Mouse (Mus musculus): Measurements from ENCODE around the gene Acot6. TPM values are rescaled to one million over a fixed set of nuclear protein-coding genes. Genes with fewer than 3 reads are reported as not detected.

Gene Acot6
- total and polyA plus RNA-seq, 3 experiments: 3.2 to 3.3 TPM; not detected in 1

- DNase-seq (ENCODE audit: low read depth, low spot score): no peak
- TF ChIP-seq RAD21 (IDR thresholded peaks at IDR 0.05; ENCODE audit: low read depth, low read length) (no peak), POLR2A (IDR thresholded peaks at IDR 0.05; ENCODE audit: control insufficient read depth in 1 of 2, insufficient read depth in 1 of 2, low read depth in 1 of 2, low read length in 2 of 2, poor library complexity in 1 of 2) (no peak), POLR2AphosphoS5 (IDR thresholded peaks at IDR 0.05; ENCODE audit: borderline replicate concordance, low read depth, low read length) (no peak), CTCF (IDR thresholded peaks at IDR 0.05 in 2 of 3, conservative IDR thresholded peaks at IDR 0.05 in 1 of 3; ENCODE audit: control insufficient read depth in 1 of 3, insufficient read depth in 1 of 3, low read depth in 2 of 3, low read length in 3 of 3, poor library complexity in 1 of 3, severe bottlenecking in 1 of 3) (no peak), NELFE (IDR thresholded peaks at IDR 0.05; ENCODE audit: low read depth, low read length) (no peak), GATA1 (IDR thresholded peaks at IDR 0.05; ENCODE audit: low read depth, low read length) (no peak), TCF12 (IDR thresholded peaks at IDR 0.05; ENCODE audit: low read depth, low read length) (no peak), ELF1 (IDR thresholded peaks at IDR 0.05; ENCODE audit: low read depth, low read length) (no peak), SMC3 (IDR thresholded peaks at IDR 0.05; ENCODE audit: low read depth, low read length) (no peak), TBP (IDR thresholded peaks at IDR 0.05; ENCODE audit: low read depth, low read length) (no peak), GABPA (IDR thresholded peaks at IDR 0.05; ENCODE audit: low read depth, low read length) (no peak), CHD2 (IDR thresholded peaks at IDR 0.05; ENCODE audit: low read length) (no peak), MAX (IDR thresholded peaks at IDR 0.05; ENCODE audit: low read length) (no peak), RCOR1 (IDR thresholded peaks at IDR 0.05; ENCODE audit: low read depth, low read length) (no peak), USF2 (IDR thresholded peaks at IDR 0.05; ENCODE audit: borderline replicate concordance in 1 of 2, insufficient read depth in 1 of 2, low read depth in 1 of 2, low read length in 2 of 2) (no peak), MEF2A (IDR thresholded peaks at IDR 0.05; ENCODE audit: extremely low read depth, insufficient replicate concordance, low read depth, low read length, poor library complexity, severe bottlenecking) (no peak), TAL1 (IDR thresholded peaks at IDR 0.05; ENCODE audit: low read length) (no peak), BHLHE40 (IDR thresholded peaks at IDR 0.05; ENCODE audit: borderline replicate concordance, low read depth, low read length) (no peak), MAZ (IDR thresholded peaks at IDR 0.05; ENCODE audit: low read depth, low read length) (no peak), KAT2A (conservative IDR thresholded peaks at IDR 0.05; ENCODE audit: low read depth, low read length) (no peak)
- Histone ChIP-seq H3K4me1 (ENCODE audit: control insufficient read depth in 1 of 2, insufficient read depth in 2 of 2, low read length in 2 of 2) (peaks cover 0 to 4% of the 10 kb centered on the region in 2 experiments; a peak in 2 of 4 replicates), H3K79me2 (ENCODE audit: control insufficient read depth, insufficient read depth, low read length, poor library complexity) (no peaks in the 10 kb centered on the region), H3K9ac (ENCODE audit: control insufficient read depth, low read depth, low read length, poor library complexity, severe bottlenecking) (no peak overlapping the region), H3K36me3 (ENCODE audit: control insufficient read depth in 1 of 2, insufficient read depth in 2 of 2, low read length in 2 of 2) (peaks cover 0 to 3% of the 10 kb centered on the region in 2 experiments; a peak in 2 of 4 replicates), H3K27me3 (ENCODE audit: control insufficient read depth in 1 of 2, insufficient read depth in 2 of 2, low read length in 2 of 2) (no peaks in the 10 kb centered on the region), H3K4me3 (ENCODE audit: control insufficient read depth in 1 of 2, insufficient read depth in 1 of 2, low read depth in 2 of 2, low read length in 2 of 2) (no peak overlapping the region), H3K9me3 (replicated peaks; ENCODE audit: insufficient read depth, low read length) (no peaks in the 10 kb centered on the region), H3K27ac (ENCODE audit: control insufficient read depth, low read depth, low read length) (no peak overlapping the region)
Measured at GRCm38 (mm10) chr12:84110814-84111213, 10.4 kb downstream of the Acot6 start.

GRCm38 (mm10) chr12:84113676-84114075, 13.2 kb downstream of the Acot6 start:
- Histone ChIP-seq H3K9me3 (replicated peaks; ENCODE audit: insufficient read depth, low read length) (no peaks in the 10 kb centered on the region), H3K9ac (ENCODE audit: control insufficient read depth, low read depth, low read length, poor library complexity, severe bottlenecking) (peak overlapping the region; percentile 70), H3K79me2 (ENCODE audit: control insufficient read depth, insufficient read depth, low read length, poor library complexity) (no peaks in the 10 kb centered on the region), H3K4me1 (ENCODE audit: control insufficient read depth in 1 of 2, insufficient read depth in 2 of 2, low read length in 2 of 2) (peaks cover 0 to 4% of the 10 kb centered on the region in 2 experiments; a peak in 1 of 4 replicates), H3K27me3 (ENCODE audit: control insufficient read depth in 1 of 2, insufficient read depth in 2 of 2, low read length in 2 of 2) (no peaks in the 10 kb centered on the region), H3K4me3 (ENCODE audit: control insufficient read depth in 1 of 2, insufficient read depth in 1 of 2, low read depth in 2 of 2, low read length in 2 of 2) (peak overlapping the region; percentile 64 to 87), H3K36me3 (ENCODE audit: control insufficient read depth in 1 of 2, insufficient read depth in 2 of 2, low read length in 2 of 2) (peaks cover 0 to 3% of the 10 kb centered on the region in 2 experiments; a peak in 2 of 4 replicates), H3K27ac (ENCODE audit: control insufficient read depth, low read depth, low read length) (no peak overlapping the region)
- TF ChIP-seq ZNF384 (IDR thresholded peaks at IDR 0.05; ENCODE audit: low read depth, low read length): peak; percentile 82; the same call in 1 of the 2 replicates
- TF ChIP-seq ZKSCAN1 (IDR thresholded peaks at IDR 0.05; ENCODE audit: low read depth, low read length): no peak
- no peak for TF ChIP-seq CTCF (IDR thresholded peaks at IDR 0.05 in 2 of 3, conservative IDR thresholded peaks at IDR 0.05 in 1 of 3; ENCODE audit: control insufficient read depth in 1 of 3, insufficient read depth in 1 of 3, low read depth in 2 of 3, low read length in 3 of 3, poor library complexity in 1 of 3, severe bottlenecking in 1 of 3)
- no peak for TF ChIP-seq ZC3H11A (IDR thresholded peaks at IDR 0.05; ENCODE audit: low read depth, low read length)
- DNase-seq (ENCODE audit: low read depth, low spot score): peak; percentile 17
